Mouse (Mus musculus): Measurements from ENCODE around the gene Focad.

DNA sequence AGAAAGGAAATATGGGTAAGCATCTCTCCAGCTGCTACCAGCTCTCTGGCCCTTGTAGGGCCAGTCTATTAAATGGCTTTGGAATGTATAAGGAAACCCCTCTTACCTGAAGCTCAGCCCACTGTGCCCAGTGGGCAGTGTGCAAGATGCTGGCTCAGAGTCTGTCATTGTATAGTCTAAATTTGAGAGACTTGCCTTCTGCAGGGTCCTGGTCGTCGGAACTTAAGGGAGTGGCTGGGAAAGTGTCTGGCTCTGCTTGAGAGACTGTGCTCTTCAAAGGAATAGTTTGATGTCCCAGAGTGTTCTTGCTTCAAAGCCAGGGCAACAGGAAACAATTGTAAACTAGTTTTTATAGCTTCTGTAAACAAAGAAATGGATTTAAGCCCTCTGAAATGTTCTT lies 41.5 kb downstream of the Focad start:
- TF ChIP-seq CTCF (IDR thresholded peaks at IDR 0.05; ENCODE audit: insufficient read depth, low read length): no peak
- no peak for TF ChIP-seq POLR2A (IDR thresholded peaks at IDR 0.05; ENCODE audit: borderline replicate concordance, extremely low read depth, low read depth, low read length)
